Mouse (Mus musculus) MEL (cell line): ENCODE measurements around the gene Pzp.

Experiments used
- CTCF ChIP-seq, 3 experiments: IDR thresholded peaks in 2 of 3; conservative IDR thresholded peaks in 1 of 3; 2 replicates each; pipeline ENCODE4 v1.5.1; 2011 to 2012; ENCODE audit warnings: low read length in 3 of 3, low read depth in 2 of 3, mild to moderate bottlenecking in 2 of 3, improper control_type of control experiment in 1 of 3, inconsistent platforms in 1 of 3, mixed read lengths in 1 of 3, moderate library complexity in 1 of 3; ENCODE audit not compliant: control insufficient read depth in 1 of 3, insufficient read depth in 1 of 3, poor library complexity in 1 of 3, severe bottlenecking in 1 of 3
- EP300 ChIP-seq, 2 experiments: IDR thresholded peaks; 2 replicates each; pipeline ENCODE4 v1.6.1; 2011; ENCODE audit warnings: improper control_type of control experiment in 2 of 2, low read length in 2 of 2, low read depth in 1 of 2, mild to moderate bottlenecking in 1 of 2
- NRF1 ChIP-seq: IDR thresholded peaks from 2 replicates; pipeline ENCODE4 v1.6.1; 2014; ENCODE audit warnings: low read depth, mild to moderate bottlenecking, inconsistent platforms, low read length, improper control_type of control experiment, moderate library complexity; ENCODE audit not compliant: poor library complexity, insufficient read depth, severe bottlenecking
- RAD21 ChIP-seq: IDR thresholded peaks from 2 replicates; pipeline ENCODE4 v1.6.1; 2011; ENCODE audit warnings: mild to moderate bottlenecking, low read depth, low read length, improper control_type of control experiment
- ZNF384 ChIP-seq: IDR thresholded peaks from 2 replicates; pipeline ENCODE4 v1.6.1; 2012; ENCODE audit warnings: low read depth, mild to moderate bottlenecking, inconsistent platforms, low read length, improper control_type of control experiment

- TF ChIP-seq ZNF384 (no peak), NRF1 (0 out of 2 replicates have a peak, but pooled peaks have one; percentile 5), EP300 (IDR thresholded peaks at IDR 0.05; ENCODE audit: low read depth in 1 of 2, low read length in 2 of 2) (no peak), CTCF (IDR thresholded peaks at IDR 0.05 in 2 of 3, conservative IDR thresholded peaks at IDR 0.05 in 1 of 3; ENCODE audit: control insufficient read depth in 1 of 3, insufficient read depth in 1 of 3, low read depth in 2 of 3, low read length in 3 of 3, poor library complexity in 1 of 3, severe bottlenecking in 1 of 3) (no peak), RAD21 (no peak)
Observed at GRCm38 (mm10) chr6:128437731-128438316, 88.7 kb downstream of the Pzp start.
